Mouse (Mus musculus) gastrocnemius, postnatal 14 days (tissue): ENCODE data around the gene Rabgap1l. TPM values are rescaled to one million over a fixed set of nuclear protein-coding genes. Genes with fewer than 3 reads are reported as not detected.

Experiments used
- DNase-seq: peaks from one replicate; pipeline ENCODE4 v3.0.0; 2021; ENCODE audit warnings: mixed read lengths
- intact Hi-C: fragments of 180-260 bp; cut with DNase I; formaldehyde crosslinking; loops from one replicate; pipeline ENCODE4 v1.15.1; 2025; ENCODE audit warnings: low total_unique reads
- total RNA-seq, 2 experiments: library from RNA; stranded (reverse); gene quantifications; 2 replicates each; pipeline ENCODE4 v1.2.3; 2021

Gene Rabgap1l
- total RNA-seq, 2 experiments from 2014 or later: 12.6 to 13.7 TPM

GRCm38 (mm10) chr1:160713887-160714286 lies 79.1 kb downstream of the Rabgap1l start:
- intact Hi-C loops: loop anchor here (10.0 kb wide), 1 partner anchor 49 kb away; no protein-coding TSS in a partner anchor

GRCm38 (mm10) chr1:160713383-160713782 lies 79.6 kb downstream of the Rabgap1l start:
- DNase-seq: no peak

More at GRCm38 (mm10) chr1:160713887-160714286, 79.1 kb downstream of the Rabgap1l start:
- no peak for DNase-seq

GRCm38 (mm10) chr1:160710539-160710938 lies 82.5 kb downstream of the Rabgap1l start:
- intact Hi-C loops: loop anchor here (10.0 kb wide), 1 partner anchor 46 kb away; no protein-coding TSS in a partner anchor
- no peak for DNase-seq

More at GRCm38 (mm10) chr1:160713383-160713782, 79.6 kb downstream of the Rabgap1l start:
- intact Hi-C loops: loop anchor here (10.0 kb wide), 1 partner anchor 49 kb away; no protein-coding TSS in a partner anchor

GRCm38 (mm10) chr1:160704596-160704995 lies 88.4 kb downstream of the Rabgap1l start:
- no peak for DNase-seq
- intact Hi-C loops: no loop called here

GRCm38 (mm10) chr1:160703813-160704212 lies 89.2 kb downstream of the Rabgap1l start:
- intact Hi-C loops: no loop called here
- DNase-seq: no peak

GRCm38 (mm10) chr1:160693094-160693447 lies 99.9 kb downstream of the Rabgap1l start:
- intact Hi-C loops: no loop called here
- peak; percentile 95 for DNase-seq

- intact Hi-C loops: no loop called here
- DNase-seq: no peak
Observed at GRCm38 (mm10) chr1:160692224-160693093, 100.6 kb downstream of the Rabgap1l start.

- DNase-seq: no peak
- intact Hi-C loops: no loop called here
Observed at GRCm38 (mm10) chr1:160691196-160691590, 101.8 kb downstream of the Rabgap1l start.

GRCm38 (mm10) chr1:160690516-160691195 lies 102.4 kb downstream of the Rabgap1l start:
- no peak for DNase-seq
- intact Hi-C loops: no loop called here

GRCm38 (mm10) chr1:160689511-160689910 lies 103.5 kb downstream of the Rabgap1l start:
- intact Hi-C loops: no loop called here
- no peak for DNase-seq

GRCm38 (mm10) chr1:160684251-160684650 lies 108.8 kb downstream of the Rabgap1l start:
- DNase-seq: no peak
- intact Hi-C loops: no loop called here

- DNase-seq: no peak
Observed at GRCm38 (mm10) chr1:160681398-160682050, 111.5 kb downstream of the Rabgap1l start.

GRCm38 (mm10) chr1:160674763-160675162 lies 118.2 kb downstream of the Rabgap1l start:
- DNase-seq: no peak
- intact Hi-C loops: no loop called here

More at GRCm38 (mm10) chr1:160681398-160682050, 111.5 kb downstream of the Rabgap1l start:
- intact Hi-C loops: no loop called here

- no peak for DNase-seq
- intact Hi-C loops: no loop called here
Observed at GRCm38 (mm10) chr1:160672088-160672814, 120.8 kb downstream of the Rabgap1l start.

- intact Hi-C loops: no loop called here
- no peak for DNase-seq
Observed at GRCm38 (mm10) chr1:160655806-160656470, 137.1 kb downstream of the Rabgap1l start.

GRCm38 (mm10) chr1:160651691-160652090 lies 141.3 kb downstream of the Rabgap1l start:
- intact Hi-C loops: no loop called here
- DNase-seq: no peak

- no peak for DNase-seq
- intact Hi-C loops: no loop called here
Observed at GRCm38 (mm10) chr1:160645416-160645815, 147.6 kb downstream of the Rabgap1l start.

GRCm38 (mm10) chr1:160628213-160628932 lies 164.6 kb downstream of the Rabgap1l start:
- intact Hi-C loops: no loop called here
- no peak for DNase-seq
